Mouse (Mus musculus): Measurements from ENCODE around the gene Klf16.

GRCm38 (mm10) chr10:80568876-80569275 lies 8.2 kb downstream of the Klf16 start:
- TF ChIP-seq CTCF (conservative IDR thresholded peaks at IDR 0.05; ENCODE audit: low read length) (no peak), POU5F1 (IDR thresholded peaks at IDR 0.05; ENCODE audit: borderline replicate concordance, low read length) (no peak)
